Mouse (Mus musculus): ENCODE measurements around the gene Fgd3.

The Fgd3 gene

DNA sequence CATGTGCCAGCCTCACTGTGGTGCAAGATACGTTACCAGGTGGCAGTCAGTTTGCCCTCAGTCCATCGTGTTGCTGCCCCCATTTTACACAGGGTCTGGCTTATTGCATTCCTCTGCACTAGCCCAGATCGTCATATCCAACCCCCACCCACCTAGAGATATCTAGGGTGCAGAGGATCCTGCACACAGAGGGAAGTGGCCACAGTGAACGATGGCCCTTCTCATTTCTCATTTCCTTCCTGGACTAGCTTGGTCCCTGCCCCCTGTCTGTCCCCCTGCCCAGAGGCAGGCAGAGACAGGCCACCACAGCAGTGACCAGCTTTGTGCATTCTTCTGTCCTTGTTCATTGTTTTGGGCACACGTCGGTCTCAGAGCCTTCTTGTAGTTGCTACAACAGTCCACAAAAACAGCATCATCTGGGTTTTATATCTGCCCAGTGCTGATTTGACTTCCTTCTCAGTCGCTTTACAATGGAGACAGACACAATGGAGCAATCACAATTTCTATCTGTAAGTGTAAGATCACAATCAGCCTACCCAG, 13.3 kb downstream of the Fgd3 start:
- no peak for DNase-seq (ENCODE audit: low spot score in 2 of 2)

DNA sequence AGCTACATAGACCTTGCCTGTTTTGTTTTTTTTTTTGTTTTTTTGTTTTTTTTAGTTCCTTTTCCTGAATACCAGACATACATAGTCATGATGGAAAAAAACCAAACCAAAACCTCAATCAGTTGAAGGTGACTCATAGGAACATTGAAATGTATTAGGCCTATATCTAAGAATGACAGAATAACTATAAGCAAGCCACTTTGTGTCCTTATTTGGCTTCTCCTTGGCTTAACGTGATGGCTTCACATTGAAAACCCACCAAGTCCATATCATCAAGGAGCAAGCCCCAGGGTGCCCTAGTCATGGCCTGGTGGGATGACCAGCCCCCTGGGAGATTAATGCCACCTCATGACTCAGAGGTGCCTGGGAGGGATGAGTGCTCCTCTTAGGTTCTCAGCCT, 19.3 kb downstream of the Fgd3 start:
- DNase-seq (ENCODE audit: low spot score in 2 of 2), result no peak

GRCm38 (mm10) chr13:49298514-49299381, 21.4 kb downstream of the Fgd3 start:
- no peak for DNase-seq (ENCODE audit: low spot score in 2 of 2)

- no peak for DNase-seq (ENCODE audit: low spot score in 2 of 2)
Observed at GRCm38 (mm10) chr13:49296270-49296669, 23.8 kb downstream of the Fgd3 start.

- no peak for DNase-seq (ENCODE audit: low spot score in 2 of 2)
Observed at GRCm38 (mm10) chr13:49294108-49294507, 26.0 kb downstream of the Fgd3 start.

- DNase-seq (ENCODE audit: low spot score in 2 of 2), result no peak
Observed at GRCm38 (mm10) chr13:49291949-49292348, 28.2 kb downstream of the Fgd3 start.

DNA sequence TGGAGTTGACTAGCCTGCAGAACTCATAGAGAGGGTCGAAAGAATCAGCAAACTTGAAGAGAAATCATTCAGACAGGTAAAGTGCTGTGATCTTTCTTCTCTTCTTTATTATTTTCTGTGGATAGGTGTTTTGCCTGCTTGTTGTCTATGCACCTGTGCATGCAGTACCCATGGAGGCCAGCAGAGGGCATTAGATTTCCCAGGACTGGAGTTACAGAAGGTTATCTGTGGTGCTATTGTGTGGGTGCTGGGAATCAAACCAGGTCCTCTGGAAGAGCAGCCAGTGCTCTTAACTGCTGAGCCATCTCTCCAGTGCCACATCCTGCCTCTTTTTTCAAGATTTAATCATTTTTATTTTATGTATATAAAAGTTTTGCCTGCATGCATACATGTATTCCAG, 28.7 kb downstream of the Fgd3 start:
- DNase-seq (ENCODE audit: low spot score in 2 of 2), result no peak

DNA sequence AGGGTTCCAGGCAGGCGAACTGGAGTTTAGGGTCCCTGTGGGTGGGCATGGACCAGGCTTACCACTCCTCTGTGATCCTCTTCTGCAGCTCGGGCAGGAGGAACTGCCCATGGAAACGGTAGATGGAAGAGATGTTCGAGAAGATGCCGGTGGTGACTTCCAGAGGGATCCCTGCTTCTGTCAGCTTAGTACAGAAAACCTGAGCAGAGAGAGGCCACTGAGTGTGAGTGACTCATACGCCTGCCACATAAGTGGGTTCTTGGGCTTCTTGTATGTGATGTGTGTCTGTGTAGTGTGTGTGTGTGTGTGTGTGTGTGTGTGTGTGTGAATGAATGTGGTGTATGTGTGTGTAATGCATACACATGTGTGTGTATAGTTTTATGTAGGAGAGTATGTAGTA, 32.9 kb downstream of the Fgd3 start:
- DNase-seq (ENCODE audit: low spot score in 2 of 2), result no peak

DNA sequence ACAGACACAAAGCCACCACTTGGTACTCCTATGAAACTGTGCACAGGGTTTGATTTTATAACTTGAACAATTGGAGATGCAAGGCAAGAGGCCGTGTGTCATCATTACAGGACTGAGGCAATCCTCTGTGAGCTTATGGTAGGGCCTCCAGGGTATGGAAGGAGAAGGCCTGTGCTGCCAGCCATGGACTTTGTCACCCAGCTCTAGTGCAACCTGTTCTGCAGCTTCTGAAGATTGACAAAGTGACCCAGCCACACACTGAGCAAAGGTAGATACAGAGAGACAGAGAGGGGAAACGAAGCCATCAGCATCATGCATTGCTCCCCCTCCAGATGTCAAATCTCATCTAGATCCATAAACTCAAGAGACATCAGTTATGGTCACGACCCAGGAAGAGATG, 33.4 kb downstream of the Fgd3 start:
- DNase-seq (ENCODE audit: low spot score in 2 of 2), result no peak

DNA sequence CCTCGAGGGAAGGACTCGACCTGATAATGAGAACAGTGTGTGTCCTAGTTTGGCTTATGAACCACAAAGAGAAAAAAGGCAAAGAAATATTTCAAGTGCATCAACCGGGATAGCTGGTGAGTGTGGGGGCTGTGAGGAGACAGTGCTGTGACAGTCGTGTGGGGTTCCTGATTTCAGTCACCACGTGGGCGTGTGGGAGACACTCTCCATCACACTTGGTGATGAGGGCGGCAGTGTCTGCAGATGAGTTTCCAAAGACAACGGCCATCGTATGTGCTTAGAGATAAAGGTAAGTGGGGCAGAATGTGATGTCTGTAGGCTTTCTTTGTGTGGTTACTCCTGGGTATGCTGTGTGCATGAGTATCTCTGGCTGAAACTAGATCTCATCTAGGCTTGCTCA, 36.4 kb downstream of the Fgd3 start:
- no peak for DNase-seq (ENCODE audit: low spot score in 2 of 2)

GRCm38 (mm10) chr13:49282168-49282567, 37.9 kb downstream of the Fgd3 start:
- DNase-seq (ENCODE audit: low spot score in 2 of 2), result no peak

GRCm38 (mm10) chr13:49271831-49272765, 48.0 kb downstream of the Fgd3 start:
- DNase-seq (ENCODE audit: low spot score in 2 of 2), result no peak

- DNase-seq (ENCODE audit: low spot score in 2 of 2), result no peak
Observed at GRCm38 (mm10) chr13:49270500-49270899, 49.6 kb downstream of the Fgd3 start.

- no peak for DNase-seq (ENCODE audit: low spot score in 2 of 2)
Observed at GRCm38 (mm10) chr13:49267645-49268044, 52.5 kb downstream of the Fgd3 start.

DNA sequence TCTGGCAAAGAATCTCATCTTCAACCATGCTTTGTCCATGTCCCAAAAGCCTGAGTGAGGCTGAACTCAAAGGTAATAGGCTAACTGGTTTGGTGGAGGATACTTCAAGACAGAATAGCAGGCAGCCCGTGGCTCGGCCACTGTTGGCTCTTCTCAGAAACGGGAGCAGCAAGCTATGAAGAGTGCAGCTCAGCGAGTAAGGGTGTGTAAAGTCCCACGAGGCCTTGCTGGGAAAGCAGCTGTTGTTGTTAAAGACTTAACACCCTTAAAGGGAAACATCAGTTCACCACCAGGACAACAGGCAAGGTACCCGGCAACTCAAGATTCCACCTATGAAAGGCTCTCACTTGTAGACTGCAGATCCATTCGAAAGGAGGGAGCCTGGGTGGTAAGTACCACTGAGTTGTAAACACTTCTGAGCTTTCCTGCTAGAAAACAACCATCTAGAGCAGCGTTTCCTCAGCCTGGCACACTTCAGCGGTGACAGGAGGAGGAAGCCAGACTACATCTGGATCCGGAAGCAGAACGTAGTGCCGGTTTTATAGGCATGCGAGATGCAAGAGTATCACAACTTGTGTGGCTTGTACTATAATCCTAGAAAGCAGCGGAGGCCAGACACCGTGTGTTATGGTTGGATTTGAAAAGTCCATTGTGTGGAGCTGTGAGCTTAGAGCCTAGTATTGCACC, 59.9 kb downstream of the Fgd3 start:
- DNase-seq (ENCODE audit: low spot score in 2 of 2), result no peak

- no peak for DNase-seq (ENCODE audit: low spot score in 2 of 2)
Observed at GRCm38 (mm10) chr13:49257819-49258313, 62.2 kb downstream of the Fgd3 start.

DNA sequence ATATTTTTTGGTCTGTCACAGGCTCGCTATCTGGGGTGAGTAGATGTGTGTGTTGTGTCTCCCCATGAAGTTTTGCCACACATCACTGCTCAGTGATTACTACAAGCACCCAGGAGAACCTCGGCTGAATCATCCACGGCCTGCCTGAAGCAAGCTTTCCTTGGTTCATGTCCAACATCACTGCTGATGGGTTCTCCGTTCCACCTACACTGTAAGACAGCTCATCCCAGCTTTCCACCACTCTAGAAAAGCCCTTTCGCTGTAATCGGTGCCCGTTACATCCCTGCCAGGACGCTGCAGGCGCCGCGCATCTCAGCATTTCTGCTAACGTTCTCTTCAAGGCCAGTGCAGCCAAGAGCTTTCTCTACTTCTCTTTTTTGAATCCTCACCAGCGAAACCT, 67.4 kb downstream of the Fgd3 start:
- peak in 1 of 2 experiments; percentile 18 for DNase-seq (ENCODE audit: low spot score in 2 of 2)

- no peak for DNase-seq (ENCODE audit: low spot score in 2 of 2)
Observed at GRCm38 (mm10) chr13:49252113-49252512, 68.0 kb downstream of the Fgd3 start.

DNA sequence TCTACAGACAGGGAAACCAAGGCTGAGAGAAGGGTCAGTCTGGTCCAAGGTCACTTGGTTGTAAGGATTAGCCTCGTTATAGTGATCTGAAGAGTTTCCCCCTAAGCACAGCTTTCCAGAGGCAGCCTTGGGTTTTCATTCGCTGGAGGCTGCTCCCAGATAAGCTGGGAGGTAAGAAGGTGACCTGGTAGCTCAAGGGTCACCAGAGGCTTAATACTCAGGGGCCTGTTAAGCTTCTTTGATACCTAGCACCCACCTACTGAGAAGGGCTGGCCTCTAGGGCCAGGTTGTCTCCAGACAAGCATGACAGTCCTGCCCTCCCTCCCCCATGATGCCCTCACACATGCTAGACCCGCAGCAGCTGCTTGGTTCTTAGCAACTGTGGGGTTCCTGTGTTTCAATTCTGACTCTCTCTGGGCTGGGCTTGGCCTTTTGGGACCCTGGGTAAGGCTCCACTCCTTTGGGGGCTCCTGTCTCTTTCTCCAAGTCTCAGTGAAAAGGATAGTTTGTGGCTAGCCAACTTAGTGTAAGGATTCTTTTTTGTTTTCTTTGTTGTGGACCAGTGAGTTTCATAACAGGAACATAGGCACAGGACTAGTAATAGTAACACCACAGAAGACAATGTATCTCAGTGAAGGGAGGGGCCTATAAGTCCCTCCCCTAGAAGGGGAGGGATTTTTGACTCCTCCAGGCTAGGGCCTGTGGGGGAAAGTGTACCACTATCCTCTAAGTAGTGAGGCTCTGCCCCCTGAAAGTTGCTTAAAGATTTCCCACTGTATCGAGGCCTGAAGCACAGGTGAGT, 69.2 kb downstream of the Fgd3 start:
- no peak for DNase-seq (ENCODE audit: low spot score in 2 of 2)

- no peak for DNase-seq (ENCODE audit: low spot score in 2 of 2)
Observed at GRCm38 (mm10) chr13:49249634-49250033, 70.5 kb downstream of the Fgd3 start.

DNA sequence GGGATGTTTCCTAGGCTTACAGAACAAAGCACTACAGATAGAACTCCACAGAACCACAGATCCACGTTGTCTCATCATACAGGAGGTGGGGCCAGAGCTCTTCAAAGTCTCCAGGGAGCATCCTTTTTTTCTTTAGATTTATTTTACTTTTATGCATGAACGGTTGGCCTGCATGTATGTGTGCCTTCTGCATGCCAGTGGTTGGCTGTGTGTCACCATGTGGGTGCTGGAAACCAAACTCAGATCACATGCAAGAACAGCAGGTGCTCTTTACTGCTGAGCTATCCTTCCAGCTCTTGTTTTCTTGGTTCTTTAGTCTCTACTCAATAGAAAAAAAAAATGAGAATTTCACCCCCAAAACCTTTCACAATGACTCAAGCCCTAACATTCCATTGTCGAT, 71.2 kb downstream of the Fgd3 start:
- no peak for DNase-seq (ENCODE audit: low spot score in 2 of 2)
